Mouse (Mus musculus): ENCODE measurements at regions not wholly inside any gene's neighbourhood (a gene's known extent, or its start where the extent isn't known, plus 50 kb on each side); places are given as distances from the start of the nearest gene placed in this dataset.

- no peak overlapping the region for H3K9ac ChIP-seq (ENCODE audit: control insufficient read depth, low read depth, low read length, poor library complexity, severe bottlenecking)
- H3K36me3 ChIP-seq (ENCODE audit: control insufficient read depth in 1 of 2, insufficient read depth in 2 of 2, low read length in 2 of 2): no peaks in the 10 kb centered on the region
- no peaks in the 10 kb centered on the region for H3K4me1 ChIP-seq (ENCODE audit: control insufficient read depth in 1 of 2, insufficient read depth in 2 of 2, low read length in 2 of 2)
- TF ChIP-seq ZNF384 (IDR thresholded peaks at IDR 0.05; ENCODE audit: low read depth, low read length) (no peak), BHLHE40 (IDR thresholded peaks at IDR 0.05; ENCODE audit: borderline replicate concordance, low read depth, low read length) (no peak), MYB (IDR thresholded peaks at IDR 0.05; ENCODE audit: low read depth, low read length) (no peak), KAT2A (conservative IDR thresholded peaks at IDR 0.05; ENCODE audit: low read depth, low read length) (no peak), RCOR1 (IDR thresholded peaks at IDR 0.05; ENCODE audit: low read depth, low read length) (no peak), TBP (IDR thresholded peaks at IDR 0.05; ENCODE audit: low read depth, low read length) (no peak), GABPA (IDR thresholded peaks at IDR 0.05; ENCODE audit: low read depth, low read length) (no peak), CTCF (IDR thresholded peaks at IDR 0.05 in 2 of 3, conservative IDR thresholded peaks at IDR 0.05 in 1 of 3; ENCODE audit: control insufficient read depth in 1 of 3, insufficient read depth in 1 of 3, low read depth in 2 of 3, low read length in 3 of 3, poor library complexity in 1 of 3, severe bottlenecking in 1 of 3) (no peak), POLR2AphosphoS2 (IDR thresholded peaks at IDR 0.05; ENCODE audit: low read length) (no peak), MEF2A (IDR thresholded peaks at IDR 0.05; ENCODE audit: extremely low read depth, insufficient replicate concordance, low read depth, low read length, poor library complexity, severe bottlenecking) (no peak), USF2 (IDR thresholded peaks at IDR 0.05; ENCODE audit: borderline replicate concordance in 1 of 2, insufficient read depth in 1 of 2, low read depth in 1 of 2, low read length in 2 of 2) (no peak), USF1 (IDR thresholded peaks at IDR 0.05; ENCODE audit: low read depth, low read length) (no peak), POLR2AphosphoS5 (IDR thresholded peaks at IDR 0.05; ENCODE audit: borderline replicate concordance, low read depth, low read length) (no peak)
- no peak for DNase-seq (ENCODE audit: low read depth, low spot score)
- H3K4me3 ChIP-seq (ENCODE audit: control insufficient read depth in 1 of 2, insufficient read depth in 1 of 2, low read depth in 2 of 2, low read length in 2 of 2): no peak overlapping the region
- no peaks in the 10 kb centered on the region for H3K9me3 ChIP-seq (replicated peaks; ENCODE audit: insufficient read depth, low read length)
- H3K27ac ChIP-seq (ENCODE audit: control insufficient read depth, low read depth, low read length): no peak overlapping the region
- H3K79me2 ChIP-seq (ENCODE audit: control insufficient read depth, insufficient read depth, low read length, poor library complexity): no peaks in the 10 kb centered on the region
- H3K27me3 ChIP-seq (ENCODE audit: control insufficient read depth in 1 of 2, insufficient read depth in 2 of 2, low read length in 2 of 2): no peaks in the 10 kb centered on the region
Measured at GRCm38 (mm10) chr10:29802637-29803036, 267.0 kb upstream of the Rspo3 start.

GRCm38 (mm10) chr10:29794663-29795062 is 259.0 kb upstream of the Rspo3 start:
- Histone ChIP-seq H3K79me2 (ENCODE audit: control insufficient read depth, insufficient read depth, low read length, poor library complexity) (no peaks in the 10 kb centered on the region), H3K9me3 (replicated peaks; ENCODE audit: insufficient read depth, low read length) (no peaks in the 10 kb centered on the region), H3K36me3 (ENCODE audit: control insufficient read depth in 1 of 2, insufficient read depth in 2 of 2, low read length in 2 of 2) (no peaks in the 10 kb centered on the region), H3K27me3 (ENCODE audit: control insufficient read depth in 1 of 2, insufficient read depth in 2 of 2, low read length in 2 of 2) (no peaks in the 10 kb centered on the region), H3K4me3 (ENCODE audit: control insufficient read depth in 1 of 2, insufficient read depth in 1 of 2, low read depth in 2 of 2, low read length in 2 of 2) (no peak overlapping the region), H3K4me1 (ENCODE audit: control insufficient read depth in 1 of 2, insufficient read depth in 2 of 2, low read length in 2 of 2) (no peaks in the 10 kb centered on the region), H3K9ac (ENCODE audit: control insufficient read depth, low read depth, low read length, poor library complexity, severe bottlenecking) (no peak overlapping the region), H3K27ac (ENCODE audit: control insufficient read depth, low read depth, low read length) (no peak overlapping the region)
- TF ChIP-seq MYC (IDR thresholded peaks at IDR 0.05; ENCODE audit: low read depth, low read length) (no peak), TBP (IDR thresholded peaks at IDR 0.05; ENCODE audit: low read depth, low read length) (no peak), E2F4 (IDR thresholded peaks at IDR 0.05; ENCODE audit: borderline replicate concordance, low read depth, low read length) (no peak), MAZ (IDR thresholded peaks at IDR 0.05; ENCODE audit: low read depth, low read length) (no peak), UBTF (IDR thresholded peaks at IDR 0.05; ENCODE audit: borderline replicate concordance, insufficient read depth, low read depth, low read length) (no peak), JUND (IDR thresholded peaks at IDR 0.05; ENCODE audit: low read depth, low read length) (no peak), KAT2A (conservative IDR thresholded peaks at IDR 0.05; ENCODE audit: low read depth, low read length) (no peak)
- no peak for DNase-seq (ENCODE audit: low read depth, low spot score)

Data from MEL (cell line).